Mouse (Mus musculus) cortical plate, adult 2 months (tissue): ENCODE measurements around the gene 1810030O07Rik.

Experiments used
- CTCF ChIP-seq: fragments of 200-500 bp; IDR thresholded peaks from 2 replicates; pipeline ENCODE4 v1.5.1; 2011; ENCODE audit warnings: mild to moderate bottlenecking, control low read depth, low read length; ENCODE audit not compliant: insufficient read depth; ENCODE audit errors: extremely low read depth
- POLR2A ChIP-seq: fragments of 200-500 bp; IDR thresholded peaks from 2 replicates; pipeline ENCODE4 v1.6.1; 2011; ENCODE audit warnings: mild to moderate bottlenecking, low read length, control low read depth; ENCODE audit not compliant: insufficient read depth; ENCODE audit errors: extremely low read depth

DNA sequence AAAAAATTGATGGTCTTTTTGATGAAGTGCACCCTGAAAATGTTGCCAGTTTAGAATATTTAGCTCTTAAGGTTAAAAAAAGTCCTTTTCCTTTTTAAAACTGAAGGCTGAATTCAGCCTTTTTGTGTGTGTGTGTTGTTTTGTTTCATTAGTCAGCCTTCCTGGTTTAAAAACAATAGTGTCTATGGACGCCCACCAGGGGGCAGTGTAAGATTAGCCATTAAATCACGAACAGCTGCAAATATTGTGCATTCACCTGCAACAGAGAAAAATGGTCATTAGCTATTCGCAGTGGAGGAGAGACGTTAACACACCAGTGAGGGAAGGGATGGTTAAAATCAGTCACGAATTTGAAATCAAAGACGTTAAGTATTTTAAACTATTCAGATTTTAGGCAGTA lies 3.9 kb upstream of the 1810030O07Rik start:
- TF ChIP-seq CTCF = peak; percentile 42; the same call in 1 of the 2 replicates
- TF ChIP-seq POLR2A = no peak
